20 mouse cellular contexts compared by ENCODE assay signal in genomic region chr7:82775090-82775489, GRCm38 (mm10).
"Had no signal": no experiment of that assay in that cellular context is flagged by ENCODE, and none has a peak within 500 bp of the region (broad histone marks: within the 10 kb centered on the region; RNA-seq: fewer than 3 reads in every experiment).

No protein-coding gene starts in this region.

- H3K27me3 ChIP-seq: megakaryocyte, embryonic 14.5 days; midbrain, embryonic 13.5 days; neural tube, embryonic 13.5 days; neural tube, embryonic 15.5 days; stomach, embryonic 15.5 days had no signal

- H3K4me2 ChIP-seq: lung, embryonic 14.5 days; midbrain, embryonic 13.5 days; neural tube, embryonic 13.5 days; neural tube, embryonic 15.5 days; stomach, embryonic 15.5 days had no signal

- ATAC-seq: midbrain, embryonic 13.5 days; midbrain, embryonic 16.5 days had no signal

- H3K9me3 ChIP-seq: neural tube, embryonic 15.5 days; stomach, embryonic 15.5 days had no signal

- H3K27ac ChIP-seq: liver, embryonic 14.5 days; midbrain, embryonic 10.5 days; midbrain, embryonic 13.5 days; neural tube, embryonic 13.5 days; neural tube, embryonic 15.5 days; stomach, embryonic 15.5 days; stomach, postnatal 0 days had no signal

- DNase-seq: lung, adult 18-20 months; lung, embryonic 14.5 days; lung, postnatal 10 days; lung, postnatal 4 days; retina, postnatal 1 day; right cerebral cortex, adult 18-20 months; right cerebral cortex, postnatal 25 days; thymus, adult 2 months; thymus, postnatal 25 days; thymus, postnatal 4 days had no signal

- H3K9ac ChIP-seq: liver, embryonic 14.5 days; lung, embryonic 14.5 days; midbrain, embryonic 13.5 days; neural tube, embryonic 13.5 days; neural tube, embryonic 15.5 days; stomach, embryonic 15.5 days had no signal

- H3K4me3 ChIP-seq: megakaryocyte, embryonic 14.5 days; midbrain, embryonic 10.5 days; midbrain, embryonic 13.5 days; myocyte; neural tube, embryonic 13.5 days; neural tube, embryonic 15.5 days; stomach, embryonic 15.5 days had no signal

- H3K36me3 ChIP-seq: neural tube, embryonic 15.5 days; stomach, embryonic 15.5 days had no signal
